In genomic region chr17:11978260-11978821, GRCm38 (mm10) we compare ENCODE assay signal across 10 mouse cellular contexts.
A peak's percentile ranks its signal among the peaks of the same experiment; 100 is the strongest.
DNase-seq lines count a peak whose midpoint lies in the region; ATAC-seq and TF ChIP-seq lines count a peak whose summit lies in the region.
"Had no signal": no experiment of that assay in that cellular context is flagged by ENCODE, and none has a peak within 500 bp of the region (broad histone marks: within the 10 kb centered on the region; RNA-seq: fewer than 3 reads in every experiment).

No protein-coding gene starts in this region.

- peaks cover 38% of the 10 kb centered on the region for H3K27me3 ChIP-seq in forebrain, embryonic 10.5 days (ENCODE audit: poor library complexity, severe bottlenecking)
- no peaks in the 10 kb centered on the region for H3K27me3 ChIP-seq in forebrain, embryonic 11.5 days (ENCODE audit: control insufficient read depth, insufficient read depth, low read length)
- no peaks in the 10 kb centered on the region for H3K27me3 ChIP-seq in hindbrain, postnatal 0 days (ENCODE audit: insufficient read depth, low read length)
- H3K27me3 ChIP-seq in midbrain, embryonic 14.5 days (ENCODE audit: control insufficient read depth, insufficient read depth, low read length) = no peaks in the 10 kb centered on the region

- no peak overlapping the region for H3K4me2 ChIP-seq in forebrain, embryonic 11.5 days (ENCODE audit: low read depth, low read length, severe bottlenecking)
- H3K4me2 ChIP-seq in hindbrain, postnatal 0 days (ENCODE audit: low read depth, low read length) = no peak overlapping the region
- peak overlapping the region; percentile 24; the same call in 1 of the 2 replicates for H3K4me2 ChIP-seq in midbrain, embryonic 14.5 days (ENCODE audit: low read length)

- no peak overlapping the region for H3K4me3 ChIP-seq in forebrain, embryonic 10.5 days
- H3K4me3 ChIP-seq in forebrain, embryonic 11.5 days (ENCODE audit: low read depth, low read length) = no peak overlapping the region
- no peak overlapping the region for H3K4me3 ChIP-seq in hindbrain, postnatal 0 days (ENCODE audit: low read length)
- no peak overlapping the region for H3K4me3 ChIP-seq in midbrain, embryonic 14.5 days (replicated peaks; ENCODE audit: low read depth, low read length)
- H3K4me3 ChIP-seq: left cerebral cortex, adult 2 months had no signal

- H3K4me1 ChIP-seq in forebrain, embryonic 10.5 days = peaks cover 20% of the 10 kb centered on the region
- H3K4me1 ChIP-seq in forebrain, embryonic 11.5 days (replicated peaks; ENCODE audit: control insufficient read depth, insufficient read depth, low read length) = peaks cover 2% of the 10 kb centered on the region; the same call in 1 of the 2 replicates
- H3K4me1 ChIP-seq in hindbrain, postnatal 0 days (ENCODE audit: insufficient read depth, low read length) = no peaks in the 10 kb centered on the region
- H3K4me1 ChIP-seq in midbrain, embryonic 14.5 days (ENCODE audit: control insufficient read depth, insufficient read depth, low read length) = peaks cover 7% of the 10 kb centered on the region

- no peak for TF ChIP-seq CTCF in hindbrain, postnatal 0 days (IDR thresholded peaks at IDR 0.05; ENCODE audit: low read depth)

- no peaks in the 10 kb centered on the region for H3K36me3 ChIP-seq in forebrain, embryonic 10.5 days (replicated peaks)
- no peaks in the 10 kb centered on the region for H3K36me3 ChIP-seq in forebrain, embryonic 11.5 days (ENCODE audit: control insufficient read depth, insufficient read depth, low read length)
- no peaks in the 10 kb centered on the region for H3K36me3 ChIP-seq in hindbrain, postnatal 0 days (ENCODE audit: insufficient read depth, low read length)
- no peaks in the 10 kb centered on the region for H3K36me3 ChIP-seq in midbrain, embryonic 14.5 days (ENCODE audit: control insufficient read depth, insufficient read depth, low read length)

- H3K27ac ChIP-seq in forebrain, embryonic 10.5 days = peak overlapping the region; percentile 5
- no peak overlapping the region for H3K27ac ChIP-seq in forebrain, embryonic 11.5 days (ENCODE audit: low read depth, low read length)
- peak overlapping the region; percentile 58; the same call in 1 of the 2 replicates for H3K27ac ChIP-seq in hindbrain, postnatal 0 days
- H3K27ac ChIP-seq in midbrain, embryonic 14.5 days (replicated peaks; ENCODE audit: low read depth, low read length) = 0 out of 2 replicates have a peak overlapping the region, but pooled peaks have one; percentile 6
- H3K27ac ChIP-seq: left cerebral cortex, adult 2 months; macrophage had no signal

- no peak for ATAC-seq in forebrain, embryonic 11.5 days (replicated peaks; ENCODE audit: low FRiP score)
- ATAC-seq in hindbrain, postnatal 0 days = peak; percentile 86
- peak; percentile 50; the same call in 1 of the 2 replicates for ATAC-seq in midbrain, embryonic 14.5 days (ENCODE audit: low FRiP score, low TSS enrichment)

- H3K9ac ChIP-seq in forebrain, embryonic 11.5 days (ENCODE audit: low read length) = no peak overlapping the region
- 0 out of 2 replicates have a peak overlapping the region, but pooled peaks have one; percentile 17 for H3K9ac ChIP-seq in hindbrain, postnatal 0 days (replicated peaks; ENCODE audit: low read length)
- no peak overlapping the region; the same call in 1 of the 2 replicates for H3K9ac ChIP-seq in midbrain, embryonic 14.5 days (replicated peaks; ENCODE audit: low read length)

- DNase-seq in forebrain, embryonic 10.5 days (ENCODE audit: extremely low spot score, low spot score) = no peak
- DNase-seq in forebrain, embryonic 11.5 days (ENCODE audit: low spot score) = no peak
- DNase-seq in cerebellum, postnatal 25 days = peak; percentile 37 to 55
- DNase-seq in hindbrain, postnatal 0 days (ENCODE audit: low spot score) = peak; percentile 81
- DNase-seq in midbrain, embryonic 14.5 days = peak; percentile 58
- no peak for DNase-seq in urinary bladder, postnatal 4 days (ENCODE audit: low spot score in 2 of 2)
- DNase-seq in adipocyte (ENCODE audit: low spot score) = no peak
- DNase-seq in thymus, postnatal 36 days = no peak

- no peaks in the 10 kb centered on the region for H3K9me3 ChIP-seq in forebrain, embryonic 10.5 days
- no peaks in the 10 kb centered on the region for H3K9me3 ChIP-seq in forebrain, embryonic 11.5 days (ENCODE audit: control insufficient read depth, low read length)
- no peaks in the 10 kb centered on the region for H3K9me3 ChIP-seq in hindbrain, postnatal 0 days (ENCODE audit: low read length)
- no peaks in the 10 kb centered on the region for H3K9me3 ChIP-seq in midbrain, embryonic 14.5 days (ENCODE audit: control insufficient read depth, low read length)

- 49% methylated on average over 17 of the region's 17 CpGs for WGBS in forebrain, embryonic 10.5 days
- whole genome bisulfite sequencing in forebrain, embryonic 11.5 days = 39% methylated on average over 17 of the region's 17 CpGs
- WGBS in hindbrain, postnatal 0 days = 24% methylated on average over 17 of the region's 17 CpGs
- 22% methylated on average over 17 of the region's 17 CpGs for WGBS in midbrain, embryonic 14.5 days

Comparison
In these comparisons a context has a peak if more than half of its experiments do, and no peak if none do; other contexts are left out.
1. DNase-seq: peak in cerebellum, postnatal 25 days (2 of 2), hindbrain, postnatal 0 days (single experiment) and midbrain, embryonic 14.5 days (single experiment); none in forebrain, embryonic 10.5 days (single experiment), forebrain, embryonic 11.5 days (single experiment), urinary bladder, postnatal 4 days (0 of 2), adipocyte (single experiment) and thymus, postnatal 36 days (0 of 2).